Mouse (Mus musculus) C2C12 (cell line): ENCODE measurements around the gene Dock4.

Experiments used
- CEBPB ChIP-seq: IDR thresholded peaks from one replicate; pipeline ENCODE4 v1.6.1; 2011; ENCODE audit warnings: low read depth, mild to moderate bottlenecking, control low read depth, moderate library complexity
- CTCF ChIP-seq: IDR thresholded peaks from one replicate; pipeline ENCODE4 v1.5.1; 2011; ENCODE audit not compliant: control insufficient read depth, insufficient read depth, insufficient read length
- FOSL1 ChIP-seq: IDR thresholded peaks from one replicate; pipeline ENCODE4 v1.8.0; 2011; ENCODE audit warnings: mild to moderate bottlenecking, low read length; ENCODE audit not compliant: poor library complexity, insufficient read depth, severe bottlenecking
- MAX ChIP-seq: IDR thresholded peaks from one replicate; pipeline ENCODE4 v1.6.1; 2011; ENCODE audit warnings: mild to moderate bottlenecking, control low read depth
- MYOD1 ChIP-seq: IDR thresholded peaks from one replicate; pipeline ENCODE4 v1.6.1; 2011; ENCODE audit warnings: low read depth; ENCODE audit not compliant: control insufficient read depth, insufficient read length
- MYOG ChIP-seq: IDR thresholded peaks from one replicate; pipeline ENCODE4 v1.6.1; 2011; ENCODE audit not compliant: control insufficient read depth, insufficient read length; ENCODE audit errors: extremely low read depth
- USF1 ChIP-seq: IDR thresholded peaks from one replicate; pipeline ENCODE4 v1.6.1; 2011; ENCODE audit warnings: low read depth, mild to moderate bottlenecking, control low read depth, moderate library complexity

DNA sequence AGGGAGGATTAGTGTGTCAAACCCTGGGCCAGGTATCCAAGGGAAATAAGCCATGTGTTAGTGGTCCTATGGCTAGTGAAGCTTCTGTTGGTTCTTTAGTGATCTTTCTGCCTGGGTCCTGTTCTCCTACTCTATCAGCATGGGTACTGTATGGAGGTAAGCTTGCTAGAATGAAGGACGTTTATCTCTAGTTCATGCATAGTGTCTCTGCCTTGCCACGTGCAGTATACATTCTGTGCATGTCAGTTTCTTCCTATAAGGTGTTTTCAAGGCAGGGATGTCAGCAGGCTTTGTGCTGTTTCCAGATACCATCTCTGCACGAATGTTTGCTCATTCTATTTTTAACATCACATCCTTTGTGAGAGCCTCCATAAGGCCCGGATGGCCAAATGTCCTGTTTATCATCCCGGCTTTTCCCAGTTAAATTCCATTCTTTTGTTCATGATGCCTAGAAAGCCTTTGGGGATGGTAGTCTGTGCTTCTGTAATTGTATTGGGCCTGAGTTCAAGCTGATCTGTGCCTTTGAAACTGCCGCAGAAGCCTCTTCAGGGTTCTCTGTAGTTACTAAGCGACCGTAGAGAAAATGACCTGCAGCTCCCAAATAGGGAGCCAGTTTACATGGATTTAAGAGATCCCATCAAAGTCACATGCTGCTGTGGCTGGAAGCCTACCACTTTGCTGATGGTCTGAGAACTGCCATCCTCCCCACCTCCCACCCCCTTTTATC, 66.1 kb downstream of the Dock4 start:
- TF ChIP-seq MYOG (no peak), CTCF (no peak), FOSL1 (no peak), MAX (no peak), MYOD1 (no peak), USF1 (no peak), CEBPB (no peak)
